Mouse (Mus musculus) megakaryocyte, embryonic 14.5 days (primary cell): ENCODE results near the gene Dcaf10.

ENCODE experiments used
- FLI1 ChIP-seq: IDR thresholded peaks from 2 replicates; pipeline ENCODE4 v1.6.1; 2012; ENCODE audit warnings: low read length, inconsistent platforms, mixed read lengths
- GATA1 ChIP-seq: IDR thresholded peaks from 3 replicates; pipeline ENCODE4 v1.6.1; 2012; ENCODE audit warnings: mixed read lengths, low read length, inconsistent platforms, borderline replicate concordance

DNA sequence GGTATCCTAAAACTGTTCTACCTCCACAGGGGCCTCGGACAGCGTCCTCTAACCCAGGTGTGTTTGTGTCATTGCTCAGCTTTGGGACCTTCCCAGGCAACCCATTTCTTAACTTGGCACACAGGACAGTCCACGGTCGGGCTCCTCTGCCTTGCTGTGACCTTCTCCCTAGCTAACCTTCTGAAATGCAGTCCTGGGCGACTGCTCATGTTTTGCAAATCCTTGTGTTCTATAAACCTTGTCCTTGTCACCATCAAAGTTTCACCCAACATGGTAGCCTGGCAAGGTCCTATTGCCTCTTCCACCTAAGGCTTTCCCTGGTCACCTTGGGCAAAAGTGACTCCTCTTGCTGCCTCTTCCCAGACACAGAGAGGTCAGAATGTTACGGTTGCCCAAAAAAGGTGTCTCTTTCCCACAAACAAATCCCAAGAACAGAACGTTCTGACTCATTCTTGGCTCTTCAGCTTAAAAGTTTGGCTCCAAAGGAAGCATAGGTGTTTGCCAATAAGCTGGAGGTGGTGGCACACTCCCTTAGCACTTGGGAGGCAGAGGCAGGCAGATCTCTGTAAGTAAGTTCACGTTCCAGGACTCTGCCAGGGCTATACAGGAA, 69.4 kb downstream of the Dcaf10 start:
- TF ChIP-seq FLI1, result no peak
- TF ChIP-seq GATA1, result no peak
